Mouse (Mus musculus): ENCODE measurements at regions not wholly inside any gene's neighbourhood (a gene's known extent, or its start where the extent isn't known, plus 50 kb on each side); places are given as distances from the start of the nearest gene placed in this dataset.

- TF ChIP-seq CTCF (IDR thresholded peaks at IDR 0.05): no peak
- TF ChIP-seq EP300 (IDR thresholded peaks at IDR 0.05): no peak
Measured at GRCm38 (mm10) chr17:50427331-50428003, 81.7 kb upstream of the Plcl2 start.
